Mouse (Mus musculus) gastrocnemius, adult 18-20 months (tissue): ENCODE measurements around the gene Tmem199. TPM values are rescaled to one million over a fixed set of nuclear protein-coding genes. Genes with fewer than 3 reads are reported as not detected.

Source experiments
- DNase-seq: peaks from one replicate; pipeline ENCODE4 v3.0.0; 2021; ENCODE audit warnings: low spot score
- total RNA-seq, 2 experiments: library from RNA; stranded (reverse); gene quantifications; 2 replicates each; pipeline ENCODE4 v1.2.3; 2021

Tmem199 gene
- total RNA-seq, 2 experiments from 2014 or later: 13.3 to 15.1 TPM

GRCm38 (mm10) chr11:78528714-78529113, 16.7 kb upstream of the Tmem199 start:
- DNase-seq: no peak

DNA sequence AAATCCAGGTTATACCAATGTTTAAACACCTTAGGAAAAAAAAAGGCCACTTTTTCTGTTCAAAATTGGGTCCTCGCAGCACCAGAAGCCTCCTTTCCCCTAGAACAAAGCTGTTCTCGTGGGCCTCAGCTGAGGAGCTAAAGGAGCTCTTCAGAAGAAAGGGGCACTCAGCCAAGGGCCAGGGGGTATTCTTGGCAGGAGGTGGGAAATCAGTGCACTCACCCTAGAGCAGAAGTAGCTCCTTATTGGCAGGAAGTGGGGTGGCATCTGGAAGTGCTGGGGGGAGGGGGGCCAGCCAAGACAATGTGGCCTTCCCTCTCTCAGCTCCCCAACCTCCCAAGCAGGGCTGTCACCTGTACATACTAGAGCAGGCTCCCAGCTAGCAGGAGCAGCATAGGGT, 12.9 kb upstream of the Tmem199 start:
- no peak for DNase-seq

GRCm38 (mm10) chr11:78523241-78523955, 11.4 kb upstream of the Tmem199 start:
- DNase-seq: no peak

DNA sequence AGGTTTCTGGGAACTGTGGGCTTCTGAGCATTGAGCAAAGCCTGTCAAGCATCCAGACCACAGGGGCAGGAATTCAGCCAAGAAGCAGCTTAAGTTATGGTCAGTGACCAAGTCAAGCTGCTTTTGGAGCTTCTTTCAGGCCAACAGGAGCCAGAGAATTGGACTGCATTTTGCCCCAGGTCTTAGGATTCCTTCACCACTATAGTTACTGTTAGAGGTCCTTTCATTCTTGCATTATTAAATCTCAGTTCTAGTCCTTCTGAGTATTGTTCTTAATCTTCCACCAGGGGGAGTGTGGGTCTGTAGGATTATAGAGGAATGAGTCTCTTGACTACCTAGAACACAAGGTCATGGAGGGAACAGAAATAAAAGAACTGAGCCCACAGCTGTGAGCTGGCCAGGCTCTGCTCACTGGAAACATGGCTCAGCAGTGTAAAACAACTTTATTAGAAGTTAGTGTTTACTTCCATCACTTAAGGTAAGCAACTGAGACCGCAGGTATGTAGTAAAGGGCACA, 10.6 kb upstream of the Tmem199 start:
- DNase-seq: peak; percentile 38

GRCm38 (mm10) chr11:78521880-78522279, 9.9 kb upstream of the Tmem199 start:
- DNase-seq: no peak

- DNase-seq: no peak
Observed at GRCm38 (mm10) chr11:78518931-78519330, 7.0 kb upstream of the Tmem199 start.

- no peak for DNase-seq
Observed at GRCm38 (mm10) chr11:78515549-78516325, 3.8 kb upstream of the Tmem199 start.

DNA sequence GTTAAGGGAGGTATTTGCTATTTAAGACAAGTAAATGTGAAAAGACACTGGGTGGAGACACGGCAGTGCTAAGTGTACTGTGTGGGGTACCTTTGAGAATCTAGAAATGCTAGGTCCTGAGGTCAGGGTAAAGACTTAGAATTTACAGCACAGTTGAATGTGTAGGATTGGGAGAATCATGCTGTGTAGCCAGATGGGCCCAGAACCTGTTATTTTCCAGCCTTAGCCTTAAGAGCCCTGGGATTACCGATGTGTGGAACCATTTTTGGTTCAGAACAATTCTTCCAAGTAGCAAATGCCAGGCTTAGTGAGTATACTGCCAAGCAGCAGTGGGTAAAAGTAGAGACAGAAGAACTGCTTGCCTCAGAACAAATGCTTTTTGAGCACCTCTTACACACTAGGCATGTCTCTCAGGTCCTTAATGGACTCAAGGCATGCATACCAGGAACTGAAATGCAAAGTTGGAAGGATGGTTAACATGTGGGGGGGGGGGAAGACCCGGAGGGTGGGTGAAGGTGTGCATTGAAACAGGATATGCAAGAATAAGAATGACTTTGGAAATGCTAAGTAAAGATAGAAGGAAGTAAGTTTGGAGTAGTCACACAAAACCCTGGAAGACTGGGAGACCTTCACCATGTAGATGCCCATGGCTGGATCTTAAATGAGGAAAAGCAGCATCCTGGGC, 1.3 kb upstream of the Tmem199 start:
- DNase-seq: no peak

DNA sequence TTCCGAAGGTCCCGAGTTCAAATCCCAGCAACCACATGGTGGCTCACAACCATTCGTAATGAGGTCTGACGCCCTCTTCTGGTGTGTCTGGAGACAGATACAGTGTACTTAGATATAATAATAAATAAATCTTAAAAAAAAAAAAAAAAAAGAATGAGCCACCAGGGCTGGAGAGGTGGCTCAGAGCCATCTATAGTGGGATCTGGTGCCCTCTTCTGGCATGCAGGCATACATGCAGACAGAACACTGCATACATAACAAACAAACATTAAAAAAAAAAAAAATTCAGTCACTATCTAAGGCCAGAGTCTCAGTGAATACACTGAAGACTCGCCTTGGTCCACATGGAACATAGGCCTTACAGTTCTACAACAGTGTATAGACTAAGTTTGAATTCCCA, 2.8 kb downstream of the Tmem199 start:
- no peak for DNase-seq

GRCm38 (mm10) chr11:78505430-78505829, 6.5 kb downstream of the Tmem199 start:
- DNase-seq: no peak

GRCm38 (mm10) chr11:78502909-78503650, 8.9 kb downstream of the Tmem199 start, which contains the start of gene Sebox:
Gene Sebox (plus strand): TSS chr11:78503447.
- no peak for DNase-seq

DNA sequence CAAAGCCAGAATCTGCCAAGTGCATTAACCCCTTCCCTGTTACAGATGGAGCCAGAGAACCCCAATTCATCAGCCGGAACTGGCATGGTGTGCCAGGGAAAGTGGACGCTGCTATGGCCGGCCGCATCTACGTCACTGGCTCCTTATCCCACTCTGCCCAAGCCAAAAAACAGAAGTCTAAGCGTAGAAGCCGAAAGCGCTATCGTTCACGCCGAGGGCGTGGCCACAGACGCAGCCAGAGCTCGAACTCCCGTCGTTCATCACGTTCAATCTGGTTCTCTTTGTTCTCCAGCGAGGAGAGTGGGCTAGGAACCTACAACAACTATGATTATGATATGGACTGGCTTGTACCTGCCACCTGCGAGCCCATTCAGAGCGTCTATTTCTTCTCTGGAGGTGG, 10.4 kb downstream of the Tmem199 start:
- DNase-seq: no peak

GRCm38 (mm10) chr11:78500623-78501202, 11.3 kb downstream of the Tmem199 start:
- no peak for DNase-seq

GRCm38 (mm10) chr11:78499543-78499942, 12.4 kb downstream of the Tmem199 start:
- DNase-seq: no peak

- peak; percentile 73 for DNase-seq
Observed at GRCm38 (mm10) chr11:78499004-78499403, 13.0 kb downstream of the Tmem199 start, which contains the start of gene Vtn. Gene Vtn (plus strand): TSS chr11:78499091.

DNA sequence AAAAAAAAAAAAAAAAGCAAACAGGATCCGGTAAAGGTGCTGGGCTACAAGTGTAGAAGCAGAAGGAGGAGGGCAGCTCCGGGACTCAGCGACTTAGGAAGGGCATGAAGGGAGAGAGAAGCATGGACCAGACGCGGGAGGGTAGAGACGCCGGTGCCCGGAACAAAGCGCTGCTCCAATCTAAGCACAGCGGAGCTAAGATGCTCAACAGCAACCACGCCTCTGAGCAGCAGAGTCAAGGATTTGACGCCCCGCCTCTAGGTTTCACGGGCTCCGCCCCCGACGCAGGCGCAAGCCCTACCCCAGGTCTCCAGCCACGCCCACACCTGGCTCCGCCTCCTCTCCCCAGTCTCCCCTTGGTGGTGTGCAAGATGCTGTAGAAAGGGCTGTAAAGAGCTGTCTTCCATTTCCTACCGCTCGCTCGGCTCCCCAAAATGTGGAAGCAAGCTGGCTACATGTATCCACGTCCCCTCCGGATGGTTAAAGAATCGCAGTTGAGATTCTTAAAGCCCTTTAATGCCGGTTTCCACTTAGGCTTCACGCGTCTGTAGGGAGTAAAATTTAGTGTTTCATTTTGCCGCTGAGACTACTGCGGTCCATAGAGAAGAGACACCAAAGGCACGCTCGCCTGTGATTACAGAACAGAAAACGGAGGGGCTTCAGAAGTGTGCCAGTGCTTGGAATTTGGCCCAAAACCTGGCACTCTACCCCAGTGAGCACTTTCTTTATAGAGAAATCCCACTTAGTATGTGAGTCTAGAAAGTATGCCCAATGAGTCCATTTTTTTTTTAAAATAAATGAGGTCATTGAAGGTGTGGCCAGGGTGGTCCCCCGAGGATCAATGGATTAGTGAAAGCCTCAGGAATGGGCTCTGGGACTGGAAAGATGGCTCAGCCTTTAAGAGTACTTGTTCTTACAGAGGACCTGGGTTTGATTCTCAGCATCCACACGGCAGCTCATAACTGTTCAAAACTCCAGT, 14.1 kb downstream of the Tmem199 start, which contains the start of gene Sarm1:
Gene Sarm1, minus strand, starts transcription at position 211 of the 979 bp plus-strand sequence.
- peak; percentile 94 for DNase-seq

DNA sequence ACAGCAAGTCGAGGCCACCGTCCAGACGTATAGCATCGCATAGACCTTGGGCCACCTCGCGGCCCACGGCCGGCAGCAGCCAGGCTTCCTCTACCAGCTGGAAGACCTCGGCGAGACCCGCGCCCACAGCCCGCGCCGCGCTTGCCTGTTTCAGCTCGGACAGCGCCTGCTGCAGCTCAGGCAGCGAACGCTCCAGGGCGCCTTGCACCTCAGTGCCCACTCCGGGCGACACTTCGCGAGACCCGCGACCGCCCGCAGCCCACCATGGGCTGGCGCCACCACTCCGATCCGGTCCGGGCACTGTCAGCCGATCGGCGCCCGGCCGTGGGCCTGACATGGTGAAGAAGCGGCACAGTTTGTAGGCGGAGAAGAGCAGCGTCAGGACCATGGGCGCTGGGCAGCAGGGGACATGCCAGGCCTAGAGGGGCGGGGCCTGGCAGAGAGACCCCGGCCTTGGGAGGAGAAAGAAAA, 14.9 kb downstream of the Tmem199 start:
- no peak for DNase-seq

- no peak for DNase-seq
Observed at GRCm38 (mm10) chr11:78495904-78496303, 16.1 kb downstream of the Tmem199 start.

DNA sequence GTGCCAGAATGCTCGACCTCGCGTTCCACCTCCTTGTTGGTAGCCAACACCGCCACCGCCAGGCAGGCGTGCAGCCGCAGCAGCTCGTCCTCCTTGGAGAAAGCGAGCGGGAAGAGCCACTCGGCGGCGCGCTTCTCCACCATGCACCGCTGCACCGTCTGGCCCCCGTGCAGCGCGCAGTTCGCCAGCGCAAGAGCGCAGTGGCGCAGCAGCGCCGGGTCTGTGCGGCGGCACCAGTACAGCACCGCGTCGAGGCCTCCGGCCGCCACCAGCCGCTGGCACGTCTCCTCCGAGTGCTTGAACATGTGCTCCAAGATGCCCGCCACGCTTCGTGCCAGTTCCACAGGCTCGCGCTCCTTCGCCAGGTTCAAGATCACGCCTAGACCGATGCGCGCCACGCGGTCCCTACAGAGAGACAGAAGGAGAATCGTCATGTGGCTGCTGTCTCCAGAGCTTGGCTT, 21.2 kb downstream of the Tmem199 start:
- no peak for DNase-seq
